Mouse (Mus musculus): ENCODE measurements around the gene Igsf21. TPM values are rescaled to one million over a fixed set of nuclear protein-coding genes. Genes with fewer than 3 reads are reported as not detected.

Gene Igsf21
- polyA plus RNA-seq, 1 experiment from 2014 or later = 13.8 TPM

- Histone ChIP-seq H3K36me3 (no peaks in the 10 kb centered on the region), H3K4me1 (replicated peaks) (peaks cover 49% of the 10 kb centered on the region), H3K27me3 (ENCODE audit: insufficient read depth, poor library complexity, severe bottlenecking) (0 out of 2 replicates have a peak, but pooled peaks cover 11% of the 10 kb centered on the region), H3K9me3 (peaks cover 6% of the 10 kb centered on the region; the same call in 1 of the 2 replicates), H3K4me3 (no peak overlapping the region), H3K27ac (peak overlapping the region; percentile 45)
- no peak for DNase-seq (ENCODE audit: low spot score)
- WGBS = 68% methylated on average over 8 of the region's 8 CpGs
Observed at GRCm38 (mm10) chr4:139995659-139996058, 250.9 kb downstream of the Igsf21 start.

- peak; percentile 66 for DNase-seq (ENCODE audit: low spot score)
- 10% methylated on average over 13 of the region's 16 CpGs for WGBS
- H3K4me3 ChIP-seq = peak overlapping the region; percentile 26; the same call in 1 of the 2 replicates
- no peaks in the 10 kb centered on the region for H3K36me3 ChIP-seq
- H3K27me3 ChIP-seq (ENCODE audit: insufficient read depth, poor library complexity, severe bottlenecking) = peaks cover 5% of the 10 kb centered on the region
- H3K27ac ChIP-seq = peak overlapping the region; percentile 90
- H3K9me3 ChIP-seq = peaks cover 5% of the 10 kb centered on the region; the same call in 1 of the 2 replicates
- peaks cover 38% of the 10 kb centered on the region for H3K4me1 ChIP-seq (replicated peaks)
Observed at GRCm38 (mm10) chr4:139993111-139993755, 253.4 kb downstream of the Igsf21 start.

- H3K27ac ChIP-seq = peak overlapping the region; percentile 67; the same call in 1 of the 2 replicates
- WGBS = 14% methylated on average over 7 of the region's 7 CpGs
- H3K4me1 ChIP-seq (replicated peaks) = peaks cover 29% of the 10 kb centered on the region
- H3K36me3 ChIP-seq = no peaks in the 10 kb centered on the region
- H3K27me3 ChIP-seq (ENCODE audit: insufficient read depth, poor library complexity, severe bottlenecking) = peaks cover 12% of the 10 kb centered on the region
- peak; percentile 35 for DNase-seq (ENCODE audit: low spot score)
- H3K4me3 ChIP-seq = no peak overlapping the region
- no peaks in the 10 kb centered on the region for H3K9me3 ChIP-seq
Observed at GRCm38 (mm10) chr4:139986913-139987312, 259.7 kb downstream of the Igsf21 start.

GRCm38 (mm10) chr4:139978716-139979115 lies 267.9 kb downstream of the Igsf21 start:
- no peak overlapping the region for H3K4me3 ChIP-seq
- peaks cover 75% of the 10 kb centered on the region for H3K4me1 ChIP-seq (replicated peaks)
- H3K27ac ChIP-seq = peak overlapping the region; percentile 85
- H3K36me3 ChIP-seq = no peaks in the 10 kb centered on the region
- H3K27me3 ChIP-seq (ENCODE audit: insufficient read depth, poor library complexity, severe bottlenecking) = peaks cover 3% of the 10 kb centered on the region; the same call in 1 of the 2 replicates
- no peaks in the 10 kb centered on the region for H3K9me3 ChIP-seq
- peak; percentile 35 for DNase-seq (ENCODE audit: low spot score)
- WGBS = 51% methylated on average over 5 of the region's 5 CpGs

GRCm38 (mm10) chr4:139977308-139977781 lies 269.2 kb downstream of the Igsf21 start:
- Histone ChIP-seq H3K4me3 (no peak overlapping the region), H3K36me3 (no peaks in the 10 kb centered on the region), H3K27ac (peak overlapping the region; percentile 85), H3K27me3 (ENCODE audit: insufficient read depth, poor library complexity, severe bottlenecking) (peaks cover 3% of the 10 kb centered on the region; the same call in 1 of the 2 replicates), H3K4me1 (replicated peaks) (peaks cover 70% of the 10 kb centered on the region), H3K9me3 (no peaks in the 10 kb centered on the region)
- WGBS = 6% methylated on average over 5 of the region's 5 CpGs
- peak; percentile 64 for DNase-seq (ENCODE audit: low spot score)

All from hindbrain, embryonic 10.5 days (tissue).